Mouse (Mus musculus): ENCODE results near the gene Fiz1.
A peak's percentile ranks its signal among the peaks of the same experiment; 100 is the strongest.

Fiz1 gene

DNA sequence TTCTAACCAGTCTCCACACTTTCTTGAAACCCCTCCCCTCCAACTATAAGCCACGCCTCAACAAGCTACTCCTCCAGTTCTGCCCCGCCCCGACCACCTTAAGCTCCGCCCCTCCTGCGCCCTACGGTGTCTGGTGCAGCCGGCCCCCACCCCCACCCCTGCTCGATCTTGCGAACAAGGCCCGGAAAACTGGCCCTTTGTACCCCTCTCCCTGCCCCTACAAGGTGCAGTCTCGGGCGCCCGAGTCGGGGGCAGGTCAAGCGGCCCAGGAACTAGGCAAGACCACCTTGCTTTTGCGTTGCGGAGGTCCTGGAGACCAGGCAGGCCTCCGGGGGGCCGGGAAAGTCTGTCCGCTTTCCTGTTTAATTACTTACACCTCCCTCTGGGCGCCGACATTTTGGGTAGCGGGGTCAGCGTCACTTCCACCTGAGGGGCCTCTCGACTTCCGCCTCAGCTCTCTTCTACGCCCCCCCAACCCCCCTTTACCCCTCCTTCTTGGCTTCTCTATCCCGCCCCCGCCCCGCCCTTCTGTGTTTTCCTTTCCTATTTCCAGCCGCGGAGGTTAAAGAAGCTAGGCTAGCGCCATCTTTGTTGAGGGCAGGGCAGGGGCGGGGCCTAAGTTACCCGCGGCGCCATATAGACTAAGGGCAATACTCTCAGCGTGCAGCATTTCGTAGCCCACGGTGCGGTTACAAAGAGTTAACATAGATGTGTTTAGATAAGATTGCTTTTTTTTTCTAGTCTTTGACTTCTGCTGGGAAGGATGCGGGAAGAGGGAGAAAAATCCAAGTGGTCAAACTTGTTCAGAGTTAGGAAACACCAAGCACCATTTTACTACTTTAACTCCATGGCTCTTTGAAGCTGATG is at the start of gene Fiz1, which contains the start of gene Zfp524:
Gene Fiz1 (minus strand): TSS at position 447 of the 867 bp plus-strand sequence.
Gene Zfp524 (plus strand): TSS at position 165 of the 867 bp plus-strand sequence.
- DNase-seq (ENCODE audit: low spot score) = peak; percentile 98

GRCm38 (mm10) chr7:5062360-5063001 is 48.0 kb upstream of the Fiz1 start:
- DNase-seq (ENCODE audit: low spot score) = peak; percentile 69

DNA sequence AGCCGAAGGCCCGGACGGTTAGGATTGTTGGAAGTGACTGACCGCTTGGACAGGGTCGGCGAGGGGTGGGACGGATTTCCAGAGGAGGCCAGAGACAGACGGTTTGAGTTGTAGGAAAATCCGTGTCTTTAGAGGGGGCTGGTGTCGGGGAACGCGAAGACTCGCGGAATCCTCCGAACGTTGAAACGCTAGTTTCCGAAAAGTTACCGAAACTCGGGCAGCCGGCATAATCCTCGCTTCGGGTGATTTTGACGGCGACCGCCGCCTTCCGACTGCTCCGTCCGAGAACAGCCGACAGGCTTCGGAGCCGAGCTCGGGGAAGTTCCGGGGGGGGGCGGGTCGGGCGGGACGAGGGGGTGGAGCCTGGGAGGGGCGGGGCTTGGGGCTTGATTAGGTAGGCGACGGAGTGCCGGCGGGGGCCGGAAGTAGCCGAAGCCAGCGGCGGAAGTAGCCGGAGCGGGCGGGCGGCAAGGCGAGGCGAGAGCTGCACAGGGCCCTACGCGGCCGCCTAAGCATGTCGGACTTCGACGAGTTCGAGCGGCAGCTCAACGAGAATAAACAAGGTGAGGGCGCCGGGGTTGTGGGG is 47.4 kb upstream of the Fiz1 start, which contains the start of gene U2af2:
Gene U2af2 (plus strand): TSS at position 370 of the 586 bp plus-strand sequence.
- DNase-seq (ENCODE audit: low spot score) = peak; percentile 94

GRCm38 (mm10) chr7:5060944-5061773 is 46.7 kb upstream of the Fiz1 start:
- DNase-seq (ENCODE audit: low spot score) = peak; percentile 99

DNA sequence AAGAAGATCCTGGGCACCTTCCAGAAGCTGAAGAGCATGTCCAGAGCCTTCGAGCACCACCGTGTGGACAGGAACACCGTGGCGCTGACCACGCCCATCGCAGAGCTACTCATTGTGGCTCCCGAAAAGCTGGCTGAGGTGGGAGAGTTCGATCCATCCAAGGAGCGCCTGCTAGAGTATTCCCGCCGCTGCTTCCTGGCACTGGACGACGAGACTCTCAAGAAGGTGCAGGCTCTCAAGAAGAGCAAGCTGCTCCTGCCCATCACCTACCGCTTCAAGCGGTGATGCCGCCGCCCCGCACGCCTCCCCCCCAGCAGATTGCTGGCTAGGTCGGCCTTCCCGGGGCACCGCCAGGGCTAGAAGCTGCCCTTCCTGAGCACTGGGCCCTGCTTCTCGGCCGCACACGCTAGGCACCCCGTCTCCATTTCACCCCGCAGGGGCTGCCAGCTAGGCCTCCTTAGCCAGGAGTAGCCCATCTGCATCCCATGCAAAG is 45.8 kb upstream of the Fiz1 start:
- peak; percentile 85 for DNase-seq (ENCODE audit: low spot score)

DNA sequence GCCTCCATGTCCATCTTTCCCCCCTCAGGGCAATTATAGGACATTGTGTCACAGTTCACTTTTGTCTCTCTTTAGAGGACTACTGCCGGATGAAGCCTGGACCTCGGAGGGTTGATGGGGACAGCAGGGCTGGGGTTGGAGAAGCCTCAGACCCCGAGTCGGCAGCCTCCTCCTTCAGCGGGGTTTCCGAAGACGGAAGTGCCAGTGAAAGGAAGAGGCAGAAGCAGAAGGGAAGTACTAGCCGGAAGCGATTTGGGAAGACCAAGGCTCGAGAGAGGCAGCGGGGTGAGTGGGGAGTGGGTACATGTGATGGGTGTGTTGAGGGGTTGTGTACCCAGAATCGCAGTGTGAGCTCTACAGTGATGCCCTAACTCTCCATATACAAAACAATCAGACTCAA is 44.9 kb upstream of the Fiz1 start:
- DNase-seq (ENCODE audit: low spot score) = no peak

DNA sequence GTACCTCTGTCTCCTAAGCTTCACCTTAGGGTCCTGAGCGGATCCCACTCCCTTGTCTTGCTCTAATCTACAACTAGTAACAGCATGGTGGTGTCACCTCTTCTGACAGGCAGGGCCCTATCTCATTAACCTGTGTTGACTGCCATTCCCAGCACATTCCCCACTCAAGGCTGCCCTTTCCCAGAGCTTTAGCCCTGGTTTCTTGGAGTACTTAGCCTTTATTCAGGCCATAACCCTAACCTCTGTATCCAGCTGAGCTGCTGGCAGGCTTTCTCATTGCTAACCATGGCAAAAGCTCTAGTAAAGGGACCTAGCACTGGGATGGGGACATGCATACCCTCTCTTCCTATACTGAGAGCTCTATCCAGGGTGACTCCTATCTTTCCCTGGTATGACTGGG is 44.1 kb upstream of the Fiz1 start:
- DNase-seq (ENCODE audit: low spot score) = no peak

- DNase-seq (ENCODE audit: low spot score) = no peak
Observed at GRCm38 (mm10) chr7:5057804-5058203, 43.3 kb upstream of the Fiz1 start.

GRCm38 (mm10) chr7:5057381-5057780 is 42.9 kb upstream of the Fiz1 start:
- no peak for DNase-seq (ENCODE audit: low spot score)

GRCm38 (mm10) chr7:5056651-5057263 is 42.3 kb upstream of the Fiz1 start:
- DNase-seq (ENCODE audit: low spot score) = no peak

GRCm38 (mm10) chr7:5053456-5054179 is 39.1 kb upstream of the Fiz1 start:
- DNase-seq (ENCODE audit: low spot score) = no peak

- DNase-seq (ENCODE audit: low spot score) = no peak
Observed at GRCm38 (mm10) chr7:5052931-5053343, 38.4 kb upstream of the Fiz1 start.

GRCm38 (mm10) chr7:5052438-5052837 is 37.9 kb upstream of the Fiz1 start:
- no peak for DNase-seq (ENCODE audit: low spot score)

GRCm38 (mm10) chr7:5051193-5052192 is 37.0 kb upstream of the Fiz1 start, which contains the start of gene Zfp580:
TSS of gene Zfp580 (plus strand) at chr7:5051538.
- DNase-seq (ENCODE audit: low spot score) = peak; percentile 73

DNA sequence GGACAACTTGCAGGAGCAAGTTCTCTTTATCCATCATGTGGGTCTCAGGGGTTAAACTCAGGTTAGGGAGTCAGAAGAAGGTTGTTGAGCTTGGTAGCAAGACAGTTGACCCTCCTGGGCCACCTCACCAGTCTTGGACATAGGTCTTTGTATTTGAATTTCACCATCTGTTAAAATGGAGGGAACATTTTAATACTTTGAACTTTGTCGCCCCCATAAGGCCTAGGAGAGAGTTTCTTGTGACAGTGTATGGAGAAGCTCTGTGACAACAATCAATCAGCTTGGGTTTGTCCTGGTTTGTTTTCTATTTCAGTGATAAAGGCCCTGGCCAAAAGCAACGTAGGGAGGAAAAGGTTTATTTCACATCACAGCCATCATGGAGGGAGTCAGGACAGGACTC is 32.8 kb upstream of the Fiz1 start:
- no peak for DNase-seq (ENCODE audit: low spot score)

GRCm38 (mm10) chr7:5046112-5046511 is 31.6 kb upstream of the Fiz1 start:
- DNase-seq (ENCODE audit: low spot score) = no peak

GRCm38 (mm10) chr7:5044981-5045380 is 30.5 kb upstream of the Fiz1 start:
- DNase-seq (ENCODE audit: low spot score) = no peak

- no peak for DNase-seq (ENCODE audit: low spot score)
Observed at GRCm38 (mm10) chr7:5038940-5039339, 24.4 kb upstream of the Fiz1 start.

GRCm38 (mm10) chr7:5038109-5038732 is 23.7 kb upstream of the Fiz1 start, which contains the start of gene Zfp784:
TSS of gene Zfp784 (minus strand) at chr7:5038446.
- DNase-seq (ENCODE audit: low spot score) = peak; percentile 95

All from urinary bladder, postnatal 14 days (tissue).